Mouse (Mus musculus): Measurements from ENCODE around the gene Nostrin.

DNA sequence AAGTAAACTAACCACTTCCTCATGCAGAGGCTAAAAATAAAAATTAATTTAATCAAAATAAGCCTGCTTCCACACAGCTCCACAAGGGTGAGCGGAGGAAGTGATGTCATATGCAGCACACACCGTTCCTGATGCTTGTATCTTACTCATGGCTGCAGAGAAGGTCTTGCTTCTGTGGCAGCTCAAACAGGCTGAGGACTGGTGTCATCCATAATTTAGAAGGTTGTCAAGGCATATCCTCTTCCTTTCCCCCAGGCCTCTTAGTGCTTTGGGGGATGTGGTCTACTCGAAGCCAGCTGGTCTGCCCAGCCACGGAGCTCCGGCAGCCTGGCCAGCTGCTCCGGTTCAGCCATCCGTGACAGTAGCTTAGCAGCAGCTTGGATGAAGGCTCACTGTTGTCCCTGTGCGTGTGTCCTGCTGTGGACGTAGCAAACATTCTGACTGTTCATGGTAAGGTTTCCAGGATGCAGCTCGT, 6.6 kb upstream of the Nostrin start:
- TF ChIP-seq CTCF (IDR thresholded peaks at IDR 0.05 in 2 of 3, conservative IDR thresholded peaks at IDR 0.05 in 1 of 3; ENCODE audit: control insufficient read depth in 1 of 3, insufficient read depth in 1 of 3, low read depth in 2 of 3, low read length in 3 of 3, poor library complexity in 1 of 3, severe bottlenecking in 1 of 3) (no peak), GATA1 (IDR thresholded peaks at IDR 0.05; ENCODE audit: low read depth, low read length) (no peak), POLR2AphosphoS2 (IDR thresholded peaks at IDR 0.05; ENCODE audit: low read length) (no peak), POLR2A (IDR thresholded peaks at IDR 0.05; ENCODE audit: control insufficient read depth in 1 of 2, insufficient read depth in 1 of 2, low read depth in 1 of 2, low read length in 2 of 2, poor library complexity in 1 of 2) (no peak), JUND (IDR thresholded peaks at IDR 0.05; ENCODE audit: low read depth, low read length) (no peak), TBP (IDR thresholded peaks at IDR 0.05; ENCODE audit: low read depth, low read length) (no peak), MYC (IDR thresholded peaks at IDR 0.05; ENCODE audit: low read depth, low read length) (no peak), GABPA (IDR thresholded peaks at IDR 0.05; ENCODE audit: low read depth, low read length) (no peak), BHLHE40 (IDR thresholded peaks at IDR 0.05; ENCODE audit: borderline replicate concordance, low read depth, low read length) (no peak)
